ENCODE assay signal across 22 mouse cellular contexts in the genomic region with DNA sequence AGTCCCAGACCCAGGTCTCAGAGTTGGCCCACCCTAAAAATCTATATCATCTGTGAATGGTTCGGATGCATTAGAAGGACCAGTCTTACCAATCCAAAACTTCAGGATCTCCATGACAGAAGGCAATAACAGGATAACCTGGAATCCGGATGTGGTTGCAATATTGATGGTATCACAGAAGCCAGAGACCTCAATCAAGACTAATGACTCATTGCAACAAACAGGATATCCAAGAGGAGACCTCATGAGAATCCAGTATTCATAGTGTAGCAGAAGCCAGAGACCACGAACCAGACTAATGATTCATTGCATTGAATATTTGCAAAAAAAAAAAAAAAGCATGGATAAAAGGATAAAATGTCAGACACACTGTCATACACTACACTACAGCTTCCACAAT.
DNase-seq lines count a peak whose midpoint lies in the region; ATAC-seq and TF ChIP-seq lines count a peak whose summit lies in the region.
"Had no signal": no experiment of that assay in that cellular context is flagged by ENCODE, and none has a peak within 500 bp of the region (broad histone marks: within the 10 kb centered on the region; RNA-seq: fewer than 3 reads in every experiment).

No protein-coding gene starts in this region.

- H3K79me3 ChIP-seq in C2C12 (ENCODE audit: low read depth): no peaks in the 10 kb centered on the region

- no peaks in the 10 kb centered on the region for H3K27me3 ChIP-seq in C2C12 (ENCODE audit: control insufficient read depth, insufficient read depth, insufficient read length)
- no peaks in the 10 kb centered on the region for H3K27me3 ChIP-seq in myocyte (ENCODE audit: control insufficient read depth, insufficient read depth, insufficient read length)
- H3K27me3 ChIP-seq in stomach, postnatal 0 days (ENCODE audit: control insufficient read depth, insufficient read depth, low read length): no peaks in the 10 kb centered on the region
- H3K27me3 ChIP-seq in hindbrain, embryonic 14.5 days (ENCODE audit: control insufficient read depth, insufficient read depth, low read length): no peaks in the 10 kb centered on the region
- H3K27me3 ChIP-seq: embryonic facial prominence, embryonic 12.5 days; forebrain, embryonic 13.5 days; forebrain, embryonic 15.5 days had no signal

- H3K36me3 ChIP-seq in C2C12 (ENCODE audit: control insufficient read depth, insufficient read depth) (no peaks in the 10 kb centered on the region), myocyte (ENCODE audit: control insufficient read depth, insufficient read depth) (no peaks in the 10 kb centered on the region)
- H3K36me3 ChIP-seq in stomach, postnatal 0 days (ENCODE audit: control insufficient read depth, insufficient read depth, low read length): no peaks in the 10 kb centered on the region
- no peaks in the 10 kb centered on the region for H3K36me3 ChIP-seq in hindbrain, embryonic 14.5 days (replicated peaks; ENCODE audit: control insufficient read depth, insufficient read depth)
- H3K36me3 ChIP-seq: embryonic facial prominence, embryonic 10.5 days; embryonic facial prominence, embryonic 12.5 days; forebrain, embryonic 15.5 days had no signal

- TF ChIP-seq EP300 in stomach, postnatal 0 days (optimal IDR thresholded peaks at IDR 0.05): no peak

- no peak for TF ChIP-seq CTCF in C2C12 (IDR thresholded peaks at IDR 0.05; ENCODE audit: control insufficient read depth, insufficient read depth, insufficient read length)
- TF ChIP-seq CTCF in stomach, postnatal 0 days (IDR thresholded peaks at IDR 0.05; ENCODE audit: low read depth): no peak

- H3ac ChIP-seq in C2C12 (ENCODE audit: control insufficient read depth, insufficient read length, low read depth) (no peak overlapping the region), myocyte (ENCODE audit: control insufficient read depth, insufficient read length) (no peak overlapping the region)

- no peak for TF ChIP-seq POLR2A in myocyte (IDR thresholded peaks at IDR 0.05; ENCODE audit: insufficient read length, low read depth)

- H3K9ac ChIP-seq in stomach, postnatal 0 days (ENCODE audit: low read length): no peak overlapping the region
- H3K9ac ChIP-seq in hindbrain, embryonic 14.5 days: no peak overlapping the region
- H3K9ac ChIP-seq: embryonic facial prominence, embryonic 12.5 days; forebrain, embryonic 13.5 days; forebrain, embryonic 15.5 days; forebrain, postnatal 0 days had no signal

- ATAC-seq in stomach, postnatal 0 days (ENCODE audit: low FRiP score, low TSS enrichment): no peak
- ATAC-seq in hindbrain, embryonic 14.5 days (ENCODE audit: low FRiP score): no peak
- ATAC-seq: forebrain, embryonic 13.5 days; forebrain, embryonic 15.5 days; forebrain, postnatal 0 days had no signal

- no peak overlapping the region for H3K4me3 ChIP-seq in C2C12 (ENCODE audit: insufficient read depth, poor library complexity, severe bottlenecking)
- no peak overlapping the region for H3K4me3 ChIP-seq in myocyte
- no peak overlapping the region for H3K4me3 ChIP-seq in stomach, postnatal 0 days (ENCODE audit: low read depth, low read length)
- H3K4me3 ChIP-seq in hindbrain, embryonic 14.5 days (replicated peaks; ENCODE audit: low read length): no peak overlapping the region
- H3K4me3 ChIP-seq: embryonic facial prominence, embryonic 10.5 days; embryonic facial prominence, embryonic 12.5 days; forebrain, embryonic 13.5 days; forebrain, embryonic 15.5 days had no signal

- peak; percentile 86 for DNase-seq in 3T3-L1 (ENCODE audit: low read depth, low spot score)
- DNase-seq in Muller cell, postnatal 12 days (ENCODE audit: inconsistent ontology term): peak; percentile 27
- DNase-seq in layer of hippocampus, postnatal 14 days (ENCODE audit: low spot score in 2 of 2): no peak
- DNase-seq in stomach, postnatal 0 days (ENCODE audit: low spot score): no peak
- DNase-seq in neural tube, embryonic 10.5 days (ENCODE audit: extremely low spot score, low spot score): no peak
- no peak for DNase-seq in hindbrain, embryonic 14.5 days (ENCODE audit: low spot score)
- DNase-seq: adrenal gland, adult 2 months; adrenal gland, postnatal 10 days; adrenal gland, postnatal 25 days; B cell, adult 2 months; cerebellum, adult 11 months; cerebellum, adult 2 months; cerebellum, adult 9-10 months; cerebellum, postnatal 10 days; cerebellum, postnatal 25 days; forebrain, postnatal 0 days had no signal

- no peak overlapping the region for H3K27ac ChIP-seq in stomach, postnatal 0 days (replicated peaks)
- H3K27ac ChIP-seq in hindbrain, embryonic 14.5 days: no peak overlapping the region
- H3K27ac ChIP-seq: embryonic facial prominence, embryonic 10.5 days; embryonic facial prominence, embryonic 12.5 days; forebrain, embryonic 13.5 days; forebrain, embryonic 15.5 days had no signal

- no peaks in the 10 kb centered on the region for H3K4me1 ChIP-seq in stomach, postnatal 0 days (replicated peaks; ENCODE audit: control insufficient read depth, insufficient read depth)
- no peaks in the 10 kb centered on the region for H3K4me1 ChIP-seq in hindbrain, embryonic 14.5 days (replicated peaks; ENCODE audit: control insufficient read depth, insufficient read depth, low read length)
- H3K4me1 ChIP-seq: embryonic facial prominence, embryonic 10.5 days; embryonic facial prominence, embryonic 12.5 days; forebrain, embryonic 13.5 days; forebrain, embryonic 15.5 days had no signal

- 76% methylated on average over 3 of the region's 3 CpGs for WGBS in stomach, postnatal 0 days
- 83% methylated on average over 3 of the region's 3 CpGs for WGBS in hindbrain, embryonic 14.5 days

- H3K79me2 ChIP-seq in C2C12 (ENCODE audit: control insufficient read depth, insufficient read depth): no peaks in the 10 kb centered on the region
- H3K79me2 ChIP-seq in myocyte (ENCODE audit: control insufficient read depth, insufficient read depth): no peaks in the 10 kb centered on the region

- H3K9me3 ChIP-seq in stomach, postnatal 0 days (ENCODE audit: control insufficient read depth, low read length): no peaks in the 10 kb centered on the region
- no peaks in the 10 kb centered on the region for H3K9me3 ChIP-seq in hindbrain, embryonic 14.5 days (ENCODE audit: control insufficient read depth, low read length)
- H3K9me3 ChIP-seq: embryonic facial prominence, embryonic 10.5 days; embryonic facial prominence, embryonic 12.5 days; forebrain, embryonic 13.5 days; forebrain, embryonic 15.5 days had no signal

- peak overlapping the region; percentile 24 for H3K4me2 ChIP-seq in myocyte (ENCODE audit: low read depth)
- no peak overlapping the region for H3K4me2 ChIP-seq in stomach, postnatal 0 days (replicated peaks; ENCODE audit: low read depth)
- H3K4me2 ChIP-seq in hindbrain, embryonic 14.5 days (replicated peaks): no peak overlapping the region
- H3K4me2 ChIP-seq: embryonic facial prominence, embryonic 12.5 days; forebrain, embryonic 13.5 days; forebrain, embryonic 15.5 days had no signal

TF ChIP-seq in C2C12, 6 proteins besides CTCF, POLR2A, EP300 and RAD21:
- TF ChIP-seq USF1 (IDR thresholded peaks at IDR 0.05; ENCODE audit: low read depth) (no peak), FOSL1 (IDR thresholded peaks at IDR 0.05; ENCODE audit: insufficient read depth, low read length, poor library complexity, severe bottlenecking) (peak; percentile 53)

TF ChIP-seq in myocyte, 11 proteins besides CTCF, POLR2A, EP300 and RAD21:
- TF ChIP-seq CEBPB (IDR thresholded peaks at IDR 0.05; ENCODE audit: insufficient read depth, poor library complexity, severe bottlenecking) (0 out of 2 replicates have a peak, but pooled peaks have one; percentile 28), TCF3 (IDR thresholded peaks at IDR 0.05; ENCODE audit: insufficient read length, low read depth) (no peak)

Comparison
In these comparisons a context has a peak if more than half of its experiments do, and no peak if none do; other contexts are left out.
1. DNase-seq: peak in 3T3-L1 (single experiment) and Muller cell, postnatal 12 days (single experiment); none in layer of hippocampus, postnatal 14 days (0 of 2), stomach, postnatal 0 days (single experiment), neural tube, embryonic 10.5 days (single experiment) and hindbrain, embryonic 14.5 days (single experiment).